Mouse (Mus musculus) liver, embryonic 15.5 days (tissue): ENCODE measurements around the gene Pdzd7. TPM values are rescaled to one million over a fixed set of nuclear protein-coding genes. Genes with fewer than 3 reads are reported as not detected.

Experiments used
- ATAC-seq: fragments of 200-750 bp; cut with Nextera tagmentation; 2 replicates; pipeline ENCODE4 v1.8.0; 2017; ENCODE audit warnings: moderate number of reproducible peaks, mild to moderate bottlenecking, moderate library complexity; ENCODE audit not compliant: insufficient read depth
- H3K27ac ChIP-seq: fragments of 300-500 bp; sonication (generic); replicated peaks from 2 replicates; pipeline ENCODE4 v1.5.1; 2015; ENCODE audit warnings: mild to moderate bottlenecking, inconsistent platforms
- H3K27me3 ChIP-seq: fragments of 300-500 bp; sonication (generic); 2 replicates; pipeline ENCODE4 v1.6.1; 2015; ENCODE audit warnings: mild to moderate bottlenecking, inconsistent platforms
- H3K36me3 ChIP-seq: fragments of 300-500 bp; sonication (generic); replicated peaks from 2 replicates; pipeline ENCODE4 v1.6.1; 2015; ENCODE audit warnings: moderate library complexity, mild to moderate bottlenecking, inconsistent platforms
- H3K4me1 ChIP-seq: fragments of 300-500 bp; sonication (generic); replicated peaks from 2 replicates; pipeline ENCODE4 v1.6.1; 2015; ENCODE audit warnings: inconsistent platforms
- H3K4me2 ChIP-seq: fragments of 300-500 bp; sonication (generic); 2 replicates; pipeline ENCODE4 v1.6.1; 2015; ENCODE audit warnings: moderate library complexity, mild to moderate bottlenecking, inconsistent platforms
- H3K4me3 ChIP-seq: fragments of 300-500 bp; sonication (generic); replicated peaks from 2 replicates; pipeline ENCODE4 v1.5.1; 2015; ENCODE audit warnings: mild to moderate bottlenecking, inconsistent platforms
- H3K9ac ChIP-seq: fragments of 300-500 bp; sonication (generic); 2 replicates; pipeline ENCODE4 v1.6.1; 2015; ENCODE audit warnings: moderate library complexity, mild to moderate bottlenecking, inconsistent platforms
- H3K9me3 ChIP-seq: fragments of 300-500 bp; sonication (generic); replicated peaks from 2 replicates; pipeline ENCODE4 v1.6.1; 2016; ENCODE audit warnings: inconsistent platforms
- WGBS: fragments of 180-500 bp; shearing (Covaris S2); methylation state at CpG from one replicate; pipeline ENCODE4 v1.1.7; 2015; ENCODE audit warnings: mixed read lengths; ENCODE audit not compliant: insufficient replicate concordance; 5-methylcytosine and 5-hydroxymethylcytosine counted together
- polyA plus RNA-seq: library from polyadenylated mRNA; unstranded; fragments of >200 nt; fragmentation: Nextera tagmentation; extraction: Ambion mirVana; gene quantifications from 2 replicates; pipeline ENCODE4 v1.2.1, GENCODE M21; 2015

The Pdzd7 gene
- polyA plus RNA-seq, result not detected in 2 replicates

GRCm38 (mm10) chr19:45045651-45046050, at the start of gene Pdzd7:
TSS of gene Pdzd7 (minus strand) at chr19:45045717.
- no peak within 1 kb of the TSS for H3K9ac ChIP-seq
- no peak within 1 kb of the TSS for H3K27ac ChIP-seq
- no peak for ATAC-seq
- no peaks in the 10 kb centered on the region for H3K9me3 ChIP-seq
- H3K4me3 ChIP-seq, result peak within 1 kb of the TSS; percentile 64
- H3K4me2 ChIP-seq, result peak within 1 kb of the TSS; percentile 89
- H3K27me3 ChIP-seq, result peaks cover 65% of the 10 kb centered on the region
- H3K4me1 ChIP-seq, result peaks cover 33% of the 10 kb centered on the region
- 55% methylated on average over 5 of the region's 5 CpGs for WGBS
- H3K36me3 ChIP-seq, result no peaks in the 10 kb centered on the region

- ATAC-seq, result no peak
- no peak overlapping the region for H3K27ac ChIP-seq
- H3K27me3 ChIP-seq, result peaks cover 100% of the 10 kb centered on the region
- WGBS, result 11% methylated on average over 11 of the region's 11 CpGs
- peaks cover 33% of the 10 kb centered on the region for H3K4me1 ChIP-seq
- no peak overlapping the region for H3K9ac ChIP-seq
- no peaks in the 10 kb centered on the region for H3K36me3 ChIP-seq
- H3K4me2 ChIP-seq, result no peak overlapping the region
- no peaks in the 10 kb centered on the region for H3K9me3 ChIP-seq
- H3K4me3 ChIP-seq, result no peak overlapping the region
These were observed 36.5 kb upstream of the Pdzd7 start for GRCm38 (mm10) chr19:45081841-45082550.

- H3K9me3 ChIP-seq, result no peaks in the 10 kb centered on the region
- ATAC-seq, result no peak
- peaks cover 40% of the 10 kb centered on the region for H3K4me1 ChIP-seq
- no peak overlapping the region; the same call in 1 of the 2 replicates for H3K4me3 ChIP-seq
- no peak overlapping the region for H3K4me2 ChIP-seq
- WGBS, result under 1% methylated on average over 5 of the region's 5 CpGs
- H3K36me3 ChIP-seq, result no peaks in the 10 kb centered on the region
- no peak overlapping the region for H3K27ac ChIP-seq
- H3K9ac ChIP-seq, result no peak overlapping the region
- H3K27me3 ChIP-seq, result peaks cover 100% of the 10 kb centered on the region
These were observed 35.8 kb upstream of the Pdzd7 start for GRCm38 (mm10) chr19:45081279-45081678.

- Histone ChIP-seq H3K27ac (no peak overlapping the region), H3K36me3 (no peaks in the 10 kb centered on the region), H3K4me3 (peak overlapping the region; percentile 21), H3K27me3 (peaks cover 100% of the 10 kb centered on the region), H3K9me3 (no peaks in the 10 kb centered on the region), H3K4me1 (peaks cover 46% of the 10 kb centered on the region), H3K9ac (no peak overlapping the region), H3K4me2 (peak overlapping the region; percentile 53)
- ATAC-seq, result no peak
- WGBS, result 3% methylated on average over 17 of the region's 17 CpGs
These were observed 35.2 kb upstream of the Pdzd7 start for GRCm38 (mm10) chr19:45080711-45081110.

- no peak overlapping the region for H3K27ac ChIP-seq
- WGBS, result under 1% methylated on average over 45 of the region's 45 CpGs
- no peak for ATAC-seq
- H3K4me2 ChIP-seq, result peak overlapping the region; percentile 53
- peaks cover 53% of the 10 kb centered on the region for H3K4me1 ChIP-seq
- H3K9me3 ChIP-seq, result no peaks in the 10 kb centered on the region
- H3K27me3 ChIP-seq, result peaks cover 98% of the 10 kb centered on the region
- no peaks in the 10 kb centered on the region for H3K36me3 ChIP-seq
- peak overlapping the region; percentile 21 for H3K4me3 ChIP-seq
- H3K9ac ChIP-seq, result no peak overlapping the region
These were observed 34.4 kb upstream of the Pdzd7 start for GRCm38 (mm10) chr19:45079769-45080515.

GRCm38 (mm10) chr19:45078971-45079764, 33.7 kb upstream of the Pdzd7 start:
- Histone ChIP-seq H3K9me3 (no peaks in the 10 kb centered on the region), H3K27ac (no peak overlapping the region), H3K27me3 (peaks cover 91% of the 10 kb centered on the region), H3K4me1 (peaks cover 53% of the 10 kb centered on the region), H3K4me3 (peak overlapping the region; percentile 21; the same call in 1 of the 2 replicates), H3K9ac (no peak overlapping the region), H3K4me2 (peak overlapping the region; percentile 53), H3K36me3 (no peaks in the 10 kb centered on the region)
- no peak for ATAC-seq
- WGBS, result 12% methylated on average over 16 of the region's 17 CpGs

- Histone ChIP-seq H3K9me3 (no peaks in the 10 kb centered on the region), H3K4me3 (no peak overlapping the region), H3K27me3 (peaks cover 79% of the 10 kb centered on the region), H3K36me3 (no peaks in the 10 kb centered on the region), H3K9ac (no peak overlapping the region), H3K4me2 (no peak overlapping the region), H3K27ac (no peak overlapping the region), H3K4me1 (peaks cover 62% of the 10 kb centered on the region)
- ATAC-seq, result no peak
- 7% methylated on average over 20 of the region's 20 CpGs for WGBS
These were observed 32.5 kb upstream of the Pdzd7 start for GRCm38 (mm10) chr19:45077742-45078645.

GRCm38 (mm10) chr19:45076586-45077510, 31.3 kb upstream of the Pdzd7 start:
- peak overlapping the region; percentile 96 for H3K4me2 ChIP-seq
- peak overlapping the region; percentile 42; the same call in 1 of the 2 replicates for H3K9ac ChIP-seq
- peak overlapping the region; percentile 77 for H3K4me3 ChIP-seq
- under 1% methylated on average over 62 of the region's 62 CpGs for WGBS
- no peak overlapping the region for H3K27ac ChIP-seq
- peaks cover 63% of the 10 kb centered on the region for H3K4me1 ChIP-seq
- H3K36me3 ChIP-seq, result no peaks in the 10 kb centered on the region
- no peaks in the 10 kb centered on the region for H3K9me3 ChIP-seq
- no peak for ATAC-seq
- H3K27me3 ChIP-seq, result peaks cover 67% of the 10 kb centered on the region

- H3K4me1 ChIP-seq, result peaks cover 67% of the 10 kb centered on the region
- 14% methylated on average over 17 of the region's 17 CpGs for WGBS
- no peaks in the 10 kb centered on the region for H3K36me3 ChIP-seq
- H3K9ac ChIP-seq, result peak overlapping the region; percentile 82
- H3K4me2 ChIP-seq, result peak overlapping the region; percentile 96
- peak overlapping the region; percentile 77 for H3K4me3 ChIP-seq
- no peak for ATAC-seq
- H3K27me3 ChIP-seq, result peaks cover 60% of the 10 kb centered on the region
- H3K27ac ChIP-seq, result no peak overlapping the region
- no peaks in the 10 kb centered on the region for H3K9me3 ChIP-seq
These were observed 30.6 kb upstream of the Pdzd7 start for GRCm38 (mm10) chr19:45076036-45076575.
